Mouse (Mus musculus) megakaryocyte, embryonic 14.5 days (primary cell): ENCODE results near the gene Dqx1.

ENCODE experiments used
- FLI1 ChIP-seq: IDR thresholded peaks from 2 replicates; pipeline ENCODE4 v1.6.1; 2012; ENCODE audit warnings: low read length, inconsistent platforms, mixed read lengths
- GATA1 ChIP-seq: IDR thresholded peaks from 3 replicates; pipeline ENCODE4 v1.6.1; 2012; ENCODE audit warnings: mixed read lengths, low read length, inconsistent platforms, borderline replicate concordance

DNA sequence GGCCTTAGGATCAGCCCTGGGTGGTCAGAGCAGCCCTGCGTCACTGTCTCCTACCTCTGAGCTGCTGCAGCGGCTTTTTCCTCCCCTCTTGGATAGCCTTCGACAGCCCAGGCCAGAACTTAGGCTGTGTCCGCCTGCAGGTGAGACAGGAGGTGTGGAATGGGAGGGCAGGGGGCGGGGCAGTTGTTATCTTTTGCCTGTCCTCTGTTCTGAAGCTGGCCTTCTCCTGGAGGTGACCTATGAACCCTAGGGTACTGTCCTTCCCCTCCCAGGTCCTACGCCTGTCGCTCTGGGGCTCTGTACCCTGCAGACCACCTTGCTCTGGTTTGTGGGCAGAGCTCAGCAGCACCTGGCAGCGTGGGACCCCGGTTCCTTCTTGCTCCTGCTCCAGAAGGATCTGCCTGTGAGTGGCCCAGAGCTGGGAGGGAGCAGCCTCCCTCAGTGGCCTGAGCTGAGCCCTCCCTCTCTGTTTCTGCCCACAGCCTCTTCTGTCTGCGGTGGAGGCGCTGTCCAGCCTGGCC, 45.5 kb downstream of the Dqx1 start:
- TF ChIP-seq GATA1 (no peak), FLI1 (no peak)
